Mouse (Mus musculus): Measurements from ENCODE around the gene Fchsd2. TPM values are rescaled to one million over a fixed set of nuclear protein-coding genes. Genes with fewer than 3 reads are reported as not detected.

Gene Fchsd2
- total RNA-seq, 4 experiments from 2014 or later = 4.2 to 5.5 (median 5.0) TPM

Other genes with a start within 250 kb of the Fchsd2 start
- gene Relt, start 229.4 kb upstream of the Fchsd2 start, total RNA-seq (2022) = 10 to 100 TPM; 10.5 to 22.2 (median 13.8) TPM
- gene Arhgef17, start 160.8 kb upstream of the Fchsd2 start, total RNA-seq (2022) = 10 to 100 TPM; 33.5 to 44.3 (median 38.1) TPM
- gene P2ry6, start 118.2 kb upstream of the Fchsd2 start, total RNA-seq (2022) = 1 to 10 TPM in 2 of 4 experiments, under 1 TPM in 2; 0.53 to 1.2 (median 0.94) TPM
- 10 to 100 TPM; 25.4 to 36.1 (median 33.0) TPM for gene P2ry2, start 80.0 kb upstream of the Fchsd2 start, total RNA-seq (2022)
- 1 to 10 TPM; 3.2 to 5.3 (median 4.3) TPM for gene Atg16l2, start 209.4 kb downstream of the Fchsd2 start, total RNA-seq (2022)
- gene Stard10, start 224.2 kb downstream of the Fchsd2 start, total RNA-seq (2022) = 10 to 100 TPM; 34.9 to 48.5 (median 43.7) TPM

Data from gastrocnemius, adult 8-10 months (tissue).